ENCODE assay signal across 9 mouse cellular contexts in genomic region chr12:86896921-86897512, GRCm38 (mm10). TPM values are rescaled to one million over a fixed set of nuclear protein-coding genes. Genes with fewer than 3 reads are reported as not detected.
DNase-seq lines count a peak whose midpoint lies in the region; ATAC-seq and TF ChIP-seq lines count a peak whose summit lies in the region.
"Had no signal": no experiment of that assay in that cellular context is flagged by ENCODE, and none has a peak within 500 bp of the region (broad histone marks: within the 10 kb centered on the region; RNA-seq: fewer than 3 reads in every experiment).

No protein-coding gene starts in this region.

- TF ChIP-seq CTCF in gastrocnemius, adult 2 months (IDR thresholded peaks at IDR 0.05): no peak

- H3K4me3 ChIP-seq in gastrocnemius, adult 2 months: peak overlapping the region; percentile 52
- H3K4me3 ChIP-seq in heart, embryonic 11.5 days (ENCODE audit: low read depth, low read length): no peak overlapping the region
- H3K4me3 ChIP-seq in kidney, embryonic 16.5 days (ENCODE audit: low read length): no peak overlapping the region
- H3K4me3 ChIP-seq in midbrain, embryonic 12.5 days: 0 out of 2 replicates have a peak overlapping the region, but pooled peaks have one; percentile 0

- H3K4me1 ChIP-seq in heart, embryonic 11.5 days (ENCODE audit: control insufficient read depth, insufficient read depth, low read length): peaks cover 80% of the 10 kb centered on the region
- peaks cover 82% of the 10 kb centered on the region for H3K4me1 ChIP-seq in kidney, embryonic 16.5 days (ENCODE audit: insufficient read depth, low read length)
- peaks cover 69% of the 10 kb centered on the region for H3K4me1 ChIP-seq in midbrain, embryonic 12.5 days

- DNase-seq in gastrocnemius, adult 2 months: peak; percentile 69
- DNase-seq in gastrocnemius, postnatal 4 days (ENCODE audit: low spot score in 2 of 2): no peak
- DNase-seq in adrenal gland, postnatal 36 days: peak; percentile 58 to 65
- no peak for DNase-seq in urinary bladder, adult 2 months (ENCODE audit: low spot score)

- WGBS in heart, embryonic 11.5 days (ENCODE audit: insufficient replicate concordance): 32% methylated on average over 7 of the region's 7 CpGs
- 42% methylated on average over 7 of the region's 7 CpGs for WGBS in kidney, embryonic 16.5 days
- WGBS in midbrain, embryonic 12.5 days: 16% methylated on average over 7 of the region's 7 CpGs

- H3K27ac ChIP-seq in gastrocnemius, adult 2 months: peak overlapping the region; percentile 100
- peak overlapping the region; percentile 98 for H3K27ac ChIP-seq in heart, embryonic 11.5 days (ENCODE audit: low read depth, low read length)
- peak overlapping the region; percentile 99 for H3K27ac ChIP-seq in kidney, embryonic 16.5 days (ENCODE audit: low read length)
- H3K27ac ChIP-seq in midbrain, embryonic 12.5 days (replicated peaks): peak overlapping the region; percentile 98

- ATAC-seq in heart, embryonic 11.5 days (replicated peaks; ENCODE audit: insufficient number of reproducible peaks, low FRiP score, low TSS enrichment): no peak
- ATAC-seq in kidney, embryonic 16.5 days (ENCODE audit: low FRiP score, low TSS enrichment): no peak
- ATAC-seq in midbrain, embryonic 12.5 days (ENCODE audit: low FRiP score, low read depth): no peak
- ATAC-seq in erythroid progenitor cell, adult 5-6 weeks (replicated peaks; ENCODE audit: low FRiP score, poor library complexity, severe bottlenecking): no peak

- H3K9me3 ChIP-seq in heart, embryonic 11.5 days (replicated peaks; ENCODE audit: control insufficient read depth, low read length): no peaks in the 10 kb centered on the region
- H3K9me3 ChIP-seq in kidney, embryonic 16.5 days (ENCODE audit: low read length): no peaks in the 10 kb centered on the region
- H3K9me3 ChIP-seq in midbrain, embryonic 12.5 days: no peaks in the 10 kb centered on the region

- peak overlapping the region; percentile 47; the same call in 1 of the 2 replicates for H3K9ac ChIP-seq in heart, embryonic 11.5 days (ENCODE audit: low read depth, low read length)
- peak overlapping the region; percentile 45 for H3K9ac ChIP-seq in kidney, embryonic 16.5 days (replicated peaks; ENCODE audit: low read length)
- H3K9ac ChIP-seq in midbrain, embryonic 12.5 days (replicated peaks): peak overlapping the region; percentile 50

- no peaks in the 10 kb centered on the region for H3K36me3 ChIP-seq in heart, embryonic 11.5 days (ENCODE audit: control insufficient read depth, insufficient read depth, low read length)
- H3K36me3 ChIP-seq in kidney, embryonic 16.5 days (ENCODE audit: insufficient read depth, low read length): no peaks in the 10 kb centered on the region
- no peaks in the 10 kb centered on the region for H3K36me3 ChIP-seq in midbrain, embryonic 12.5 days

- intact Hi-C loops in gastrocnemius, adult 2 months (cut with DNase I): no loop called here

- no peaks in the 10 kb centered on the region for H3K27me3 ChIP-seq in heart, embryonic 11.5 days (ENCODE audit: control insufficient read depth, insufficient read depth, low read length)
- H3K27me3 ChIP-seq in kidney, embryonic 16.5 days (ENCODE audit: insufficient read depth, low read length): no peaks in the 10 kb centered on the region
- H3K27me3 ChIP-seq in midbrain, embryonic 12.5 days: no peaks in the 10 kb centered on the region
- H3K27me3 ChIP-seq: Patski had no signal

- H3K4me2 ChIP-seq in heart, embryonic 11.5 days: peak overlapping the region; percentile 24; the same call in 1 of the 2 replicates
- H3K4me2 ChIP-seq in kidney, embryonic 16.5 days (replicated peaks; ENCODE audit: low read depth, low read length): 0 out of 2 replicates have a peak overlapping the region, but pooled peaks have one; percentile 16
- H3K4me2 ChIP-seq in midbrain, embryonic 12.5 days (replicated peaks): peak overlapping the region; percentile 57

RNA-seq across cellular contexts. Expression of gene Irf2bpl, which starts 12.4 kb away (rescaled TPM):
- total RNA-seq in gastrocnemius, adult 2 months (2021): 10 to 100 TPM; 21.5 to 28.2 TPM
- total RNA-seq in gastrocnemius, postnatal 4 days (2021): 10 to 100 TPM; 43.2 to 44.8 TPM
- total RNA-seq in adrenal gland, postnatal 36 days (2021): 10 to 100 TPM; 47.3 to 64.5 TPM
- polyA plus RNA-seq in heart, embryonic 11.5 days (2014; fragmentation: Nextera tagmentation; extraction: Ambion mirVana): 18.9 and 26.9 TPM in 2 replicates
- polyA plus RNA-seq in kidney, embryonic 16.5 days (2015; fragmentation: Nextera tagmentation; extraction: Ambion mirVana): 30.3 and 30.4 TPM in 2 replicates
- polyA plus RNA-seq in midbrain, embryonic 12.5 days (2016; fragmentation: Nextera tagmentation; extraction: Ambion mirVana): 74.0 and 76.0 TPM in 2 replicates
- 0.72 and 2.5 TPM in 2 replicates for total RNA-seq in erythroid progenitor cell, adult 5-6 weeks (2015; ENCODE audit: low replicate concordance)
- 0.53 and 1.5 TPM in 2 replicates for total RNA-seq in erythroid progenitor cell, adult 5-6 weeks (2017; ENCODE audit: low replicate concordance)
- 29.6 and 38.2 TPM in 2 replicates for polyA plus RNA-seq in urinary bladder, adult 2 months (2012; rRNA removed)

RNA-seq across cellular contexts. Expression of gene Cipc, which starts 49.8 kb away (rescaled TPM):
- 10 to 100 TPM; 32.2 to 33.8 TPM for total RNA-seq in gastrocnemius, adult 2 months (2021)
- total RNA-seq in gastrocnemius, postnatal 4 days (2021): 10 to 100 TPM; 21.5 to 31.1 TPM
- 10 to 100 TPM; 24.4 to 24.7 TPM for total RNA-seq in adrenal gland, postnatal 36 days (2021)
- polyA plus RNA-seq in heart, embryonic 11.5 days (2014; fragmentation: Nextera tagmentation; extraction: Ambion mirVana): 26.7 and 31.0 TPM in 2 replicates
- polyA plus RNA-seq in kidney, embryonic 16.5 days (2015; fragmentation: Nextera tagmentation; extraction: Ambion mirVana): 24.0 and 24.9 TPM in 2 replicates
- polyA plus RNA-seq in midbrain, embryonic 12.5 days (2016; fragmentation: Nextera tagmentation; extraction: Ambion mirVana): 44.3 and 46.4 TPM in 2 replicates
- total RNA-seq in erythroid progenitor cell, adult 5-6 weeks (2015; ENCODE audit: low replicate concordance): 8.6 and 9.2 TPM in 2 replicates
- 5.8 and 16.4 TPM in 2 replicates for total RNA-seq in erythroid progenitor cell, adult 5-6 weeks (2017; ENCODE audit: low replicate concordance)
- polyA plus RNA-seq in urinary bladder, adult 2 months (2012; rRNA removed): 46.4 and 52.3 TPM in 2 replicates

Comparison
In these comparisons a context has a peak if more than half of its experiments do, and no peak if none do; other contexts are left out.
1. DNase-seq: peak in gastrocnemius, adult 2 months (single experiment) and adrenal gland, postnatal 36 days (2 of 2); none in gastrocnemius, postnatal 4 days (0 of 2) and urinary bladder, adult 2 months (single experiment).
2. H3K4me3 ChIP-seq: peak in gastrocnemius, adult 2 months (single experiment) and midbrain, embryonic 12.5 days (single experiment); none in heart, embryonic 11.5 days (single experiment) and kidney, embryonic 16.5 days (single experiment).
3. RNA of gene Irf2bpl, which starts 12.4 kb away (total RNA-seq): 47.3 to 64.5 TPM in adrenal gland, postnatal 36 days, 43.2 to 44.8 TPM in gastrocnemius, postnatal 4 days and 21.5 to 28.2 TPM in gastrocnemius, adult 2 months; 0.53 to 2.5 TPM in erythroid progenitor cell, adult 5-6 weeks; every median in the first group is over 4 times any median in the second.
4. Peak in every context shown above with its lines, with median percentiles within 50 percentile points of each other: H3K27ac ChIP-seq, H3K4me2 ChIP-seq and H3K9ac ChIP-seq.